Mouse (Mus musculus) heart, postnatal 0 days (tissue): Measurements from ENCODE around the gene Bnip3.

Source experiments
- CTCF ChIP-seq: IDR thresholded peaks from 2 replicates; pipeline ENCODE4 v1.5.1; 2016; ENCODE audit warnings: antibody characterized with exemption, control low read depth, low read depth
- EP300 ChIP-seq: IDR thresholded peaks from 2 replicates; pipeline ENCODE4 v1.6.1; 2016; ENCODE audit warnings: antibody characterized with exemption, low read depth

DNA sequence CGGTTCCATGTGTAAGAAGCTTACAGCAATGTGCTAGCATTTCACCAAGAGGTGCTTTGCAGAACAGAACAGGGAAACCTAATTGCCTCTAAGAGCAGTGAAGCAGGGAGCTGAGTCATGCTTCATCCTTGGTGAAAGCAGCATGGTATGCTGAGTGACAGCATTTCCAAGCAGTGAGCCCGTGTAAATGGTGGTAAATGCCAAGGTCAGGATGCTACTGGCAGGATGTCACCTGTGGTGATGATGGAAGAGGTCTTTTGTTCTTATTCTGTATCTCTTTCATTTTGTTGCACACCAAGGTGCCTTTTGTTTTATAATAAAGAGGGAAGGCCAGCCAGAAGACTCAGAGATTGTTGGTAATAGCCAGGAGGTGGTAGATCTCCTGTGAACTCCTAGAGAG lies 52.6 kb downstream of the Bnip3 start:
- TF ChIP-seq EP300 (no peak), CTCF (no peak)
